Mouse (Mus musculus) embryo, embryonic 10 days (tissue): ENCODE data around the gene Sapcd1.

Source experiments
- DNase-seq: peaks from one replicate; pipeline ENCODE4 v3.0.0-alpha.2; 2015; ENCODE audit warnings: low spot score

The Sapcd1 gene

GRCm38 (mm10) chr17:35029691-35030532, 2.1 kb upstream of the Sapcd1 start:
- DNase-seq = peak; percentile 77

- no peak for DNase-seq
Observed at GRCm38 (mm10) chr17:35028315-35028714, 499 bp upstream of the Sapcd1 start.

GRCm38 (mm10) chr17:35026206-35026605, 1.6 kb downstream of the Sapcd1 start:
- no peak for DNase-seq

- DNase-seq = no peak
Observed at GRCm38 (mm10) chr17:35024691-35025488, 2.9 kb downstream of the Sapcd1 start.

GRCm38 (mm10) chr17:35024261-35024660, 3.6 kb downstream of the Sapcd1 start:
- DNase-seq = no peak

- no peak for DNase-seq
Observed at GRCm38 (mm10) chr17:35023756-35024155, 4.1 kb downstream of the Sapcd1 start.

- DNase-seq = no peak
Observed at GRCm38 (mm10) chr17:35023221-35023620, 4.6 kb downstream of the Sapcd1 start.

GRCm38 (mm10) chr17:35022541-35023060, 5.2 kb downstream of the Sapcd1 start:
- no peak for DNase-seq

- no peak for DNase-seq
Observed at GRCm38 (mm10) chr17:35021842-35022477, 5.9 kb downstream of the Sapcd1 start.

GRCm38 (mm10) chr17:35021163-35021808, 6.5 kb downstream of the Sapcd1 start:
- DNase-seq = peak; percentile 87

GRCm38 (mm10) chr17:35020551-35020950, 7.3 kb downstream of the Sapcd1 start:
- DNase-seq = no peak

- DNase-seq = no peak
Observed at GRCm38 (mm10) chr17:35019894-35020293, 7.9 kb downstream of the Sapcd1 start.

GRCm38 (mm10) chr17:35018171-35018570, 9.6 kb downstream of the Sapcd1 start:
- no peak for DNase-seq

- no peak for DNase-seq
Observed at GRCm38 (mm10) chr17:35017706-35018030, 10.1 kb downstream of the Sapcd1 start.

- DNase-seq = no peak
Observed at GRCm38 (mm10) chr17:35016791-35017705, 10.8 kb downstream of the Sapcd1 start.

- DNase-seq = no peak
Observed at GRCm38 (mm10) chr17:35016376-35016775, 11.4 kb downstream of the Sapcd1 start, which contains the start of gene Vwa7. TSS of gene Vwa7 (plus strand) at chr17:35016579.

GRCm38 (mm10) chr17:35015296-35015695, 12.5 kb downstream of the Sapcd1 start:
- DNase-seq = no peak

GRCm38 (mm10) chr17:35013221-35013620, 14.6 kb downstream of the Sapcd1 start:
- DNase-seq = no peak

- DNase-seq = no peak
Observed at GRCm38 (mm10) chr17:35012430-35012829, 15.4 kb downstream of the Sapcd1 start.

GRCm38 (mm10) chr17:35011440-35011839, 16.4 kb downstream of the Sapcd1 start:
- no peak for DNase-seq

- DNase-seq = no peak
Observed at GRCm38 (mm10) chr17:35009586-35009985, 18.2 kb downstream of the Sapcd1 start.
